Mouse (Mus musculus) midbrain, embryonic 16.5 days (tissue): ENCODE results near the gene Srl. TPM values are rescaled to one million over a fixed set of nuclear protein-coding genes. Genes with fewer than 3 reads are reported as not detected.
A peak's percentile ranks its signal among the peaks of the same experiment; 100 is the strongest.

Source experiments
- ATAC-seq: fragments of 200-750 bp; cut with Nextera tagmentation; 2 replicates; pipeline ENCODE4 v1.8.0; 2017; ENCODE audit warnings: moderate TSS enrichment
- H3K27ac ChIP-seq: fragments of 300-500 bp; sonication (generic); 2 replicates; pipeline ENCODE4 v1.5.1; 2014; ENCODE audit warnings: mild to moderate bottlenecking, low read length, mixed read lengths
- H3K27me3 ChIP-seq: fragments of 300-500 bp; sonication (generic); 2 replicates; pipeline ENCODE4 v1.6.1; 2014; ENCODE audit warnings: low read depth, low read length, mixed read lengths; ENCODE audit not compliant: control insufficient read depth, insufficient read depth
- H3K36me3 ChIP-seq: fragments of 300-500 bp; sonication (generic); 2 replicates; pipeline ENCODE4 v1.6.1; 2014; ENCODE audit warnings: mild to moderate bottlenecking, low read length, moderate library complexity, mixed read lengths; ENCODE audit not compliant: control insufficient read depth, insufficient read depth
- H3K4me1 ChIP-seq: fragments of 300-500 bp; sonication (generic); 2 replicates; pipeline ENCODE4 v1.6.1; 2014; ENCODE audit warnings: mild to moderate bottlenecking, low read length, mixed read lengths; ENCODE audit not compliant: control insufficient read depth, insufficient read depth
- H3K4me2 ChIP-seq: fragments of 300-500 bp; sonication (generic); 2 replicates; pipeline ENCODE4 v1.6.1; 2014; ENCODE audit warnings: mild to moderate bottlenecking, low read length, mixed read lengths
- H3K4me3 ChIP-seq: fragments of 300-500 bp; sonication (generic); 2 replicates; pipeline ENCODE4 v1.5.1; 2014; ENCODE audit warnings: low read depth, mild to moderate bottlenecking, low read length, moderate library complexity, mixed read lengths
- H3K9ac ChIP-seq: fragments of 300-500 bp; sonication (generic); 2 replicates; pipeline ENCODE4 v1.6.1; 2014; ENCODE audit warnings: low read depth, low read length, mixed read lengths
- H3K9me3 ChIP-seq: fragments of 300-500 bp; sonication (generic); replicated peaks from 2 replicates; pipeline ENCODE4 v1.6.1; 2014; ENCODE audit warnings: mild to moderate bottlenecking, low read length, mixed read lengths; ENCODE audit not compliant: control insufficient read depth, poor library complexity, severe bottlenecking
- WGBS: fragments of 180-500 bp; shearing (Covaris S2); extraction: QIAGEN DNeasy Blood & Tissue Kit; methylation state at CpG from one replicate; pipeline ENCODE4 v1.1.7; 2014; 5-methylcytosine and 5-hydroxymethylcytosine counted together
- polyA plus RNA-seq: library from polyadenylated mRNA; unstranded; fragments of >200 nt; fragmentation: Nextera tagmentation; extraction: Ambion mirVana; gene quantifications from 2 replicates; pipeline ENCODE4 v1.2.1, GENCODE M21; 2015

Srl gene
- polyA plus RNA-seq, 1 experiment from 2014 or later, result 23.0 TPM

DNA sequence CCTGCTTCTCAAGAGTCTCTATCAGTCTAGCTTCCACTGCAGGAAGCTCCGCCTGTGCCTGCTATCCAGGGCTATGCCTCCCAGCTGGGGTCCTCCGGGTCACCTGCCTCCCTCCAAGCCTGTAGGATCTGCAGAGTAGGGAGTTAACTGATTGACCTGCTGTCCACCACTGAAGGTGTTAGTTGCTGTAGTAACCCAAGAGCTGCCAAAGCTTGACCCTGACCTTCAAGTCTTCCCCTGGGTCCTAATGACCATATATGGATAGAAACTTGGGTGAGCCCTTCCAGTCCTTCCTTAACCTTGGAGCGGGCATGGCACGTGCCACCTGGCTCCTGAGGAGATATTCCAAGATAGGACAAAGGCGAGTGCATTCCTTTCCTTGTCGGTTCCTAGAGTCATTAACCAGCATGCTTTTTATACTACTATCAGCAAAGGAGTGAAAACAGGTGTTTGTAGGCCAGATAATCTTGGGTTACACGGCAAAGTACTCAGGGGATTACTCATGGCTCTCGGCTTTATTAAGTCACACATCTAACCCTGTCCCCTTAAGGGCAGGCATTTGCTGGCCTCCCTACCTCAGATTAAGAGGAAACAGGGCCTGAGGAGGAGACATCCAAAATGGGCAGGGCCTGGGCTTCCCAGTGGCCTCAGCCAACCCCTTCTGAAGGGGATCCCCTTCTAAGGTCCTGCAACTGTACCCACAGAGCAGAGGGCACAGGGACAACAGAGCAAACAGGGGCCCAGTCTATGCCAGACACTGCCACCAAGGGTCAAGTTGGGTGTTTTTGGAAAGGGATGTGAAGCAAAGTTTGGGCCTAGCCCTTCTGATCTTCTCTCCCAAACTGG, 43.6 kb downstream of the Srl start:
- Histone ChIP-seq H3K36me3 (no peaks in the 10 kb centered on the region), H3K27ac (no peak overlapping the region), H3K4me1 (no peaks in the 10 kb centered on the region), H3K4me3 (no peak overlapping the region), H3K27me3 (no peaks in the 10 kb centered on the region), H3K4me2 (no peak overlapping the region), H3K9ac (no peak overlapping the region), H3K9me3 (no peaks in the 10 kb centered on the region)
- 85% methylated on average over 8 of the region's 8 CpGs for WGBS
- no peak for ATAC-seq

DNA sequence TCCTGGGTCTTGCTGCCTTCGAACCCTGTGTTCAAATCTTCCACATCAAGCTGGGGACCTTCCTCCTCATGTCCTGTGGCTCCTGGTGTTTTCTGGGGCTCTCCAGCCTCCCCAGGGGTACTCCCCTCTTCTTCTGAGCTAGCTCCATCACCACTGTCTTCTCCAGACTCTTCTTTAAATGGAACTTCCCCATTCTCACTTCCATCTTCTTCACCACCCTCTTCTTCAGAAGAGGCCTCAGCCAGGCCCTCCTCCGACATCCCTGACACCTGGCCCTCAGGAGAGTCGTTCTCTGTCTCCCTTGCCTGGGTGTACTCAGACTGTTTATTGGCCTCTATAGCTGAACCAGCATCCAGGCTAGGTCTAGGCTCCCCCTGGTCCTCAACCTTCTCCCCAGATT, 45.1 kb downstream of the Srl start:
- 100% methylated on average over 3 of the region's 3 CpGs for WGBS
- Histone ChIP-seq H3K9ac (no peak overlapping the region), H3K9me3 (no peaks in the 10 kb centered on the region), H3K27me3 (no peaks in the 10 kb centered on the region), H3K27ac (no peak overlapping the region), H3K36me3 (no peaks in the 10 kb centered on the region), H3K4me2 (no peak overlapping the region), H3K4me3 (no peak overlapping the region), H3K4me1 (no peaks in the 10 kb centered on the region)
- no peak for ATAC-seq

DNA sequence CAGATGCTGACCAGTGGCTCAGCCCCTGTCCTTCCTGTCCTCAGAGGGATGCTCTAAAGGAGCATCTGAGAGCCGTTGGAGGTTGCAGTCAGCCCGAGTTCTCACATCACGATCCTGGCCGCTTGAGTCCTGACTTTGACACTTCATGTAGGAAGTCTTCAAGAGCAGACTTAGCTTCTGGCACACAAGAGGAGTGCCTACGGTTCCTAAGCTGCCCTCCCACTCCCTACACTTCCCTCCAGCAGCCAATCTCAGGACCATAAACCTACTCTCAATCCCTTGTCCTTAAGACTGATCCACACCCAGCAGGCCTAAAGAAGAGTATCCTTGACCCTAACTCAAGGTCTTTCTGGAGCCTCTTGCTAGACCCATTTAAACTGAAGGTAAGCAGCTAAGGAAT, 45.8 kb downstream of the Srl start:
- Histone ChIP-seq H3K9ac (no peak overlapping the region), H3K36me3 (no peaks in the 10 kb centered on the region), H3K27me3 (no peaks in the 10 kb centered on the region), H3K27ac (no peak overlapping the region), H3K9me3 (no peaks in the 10 kb centered on the region), H3K4me1 (no peaks in the 10 kb centered on the region), H3K4me2 (no peak overlapping the region), H3K4me3 (no peak overlapping the region)
- ATAC-seq, result no peak
- 84% methylated on average over 5 of the region's 5 CpGs for WGBS

DNA sequence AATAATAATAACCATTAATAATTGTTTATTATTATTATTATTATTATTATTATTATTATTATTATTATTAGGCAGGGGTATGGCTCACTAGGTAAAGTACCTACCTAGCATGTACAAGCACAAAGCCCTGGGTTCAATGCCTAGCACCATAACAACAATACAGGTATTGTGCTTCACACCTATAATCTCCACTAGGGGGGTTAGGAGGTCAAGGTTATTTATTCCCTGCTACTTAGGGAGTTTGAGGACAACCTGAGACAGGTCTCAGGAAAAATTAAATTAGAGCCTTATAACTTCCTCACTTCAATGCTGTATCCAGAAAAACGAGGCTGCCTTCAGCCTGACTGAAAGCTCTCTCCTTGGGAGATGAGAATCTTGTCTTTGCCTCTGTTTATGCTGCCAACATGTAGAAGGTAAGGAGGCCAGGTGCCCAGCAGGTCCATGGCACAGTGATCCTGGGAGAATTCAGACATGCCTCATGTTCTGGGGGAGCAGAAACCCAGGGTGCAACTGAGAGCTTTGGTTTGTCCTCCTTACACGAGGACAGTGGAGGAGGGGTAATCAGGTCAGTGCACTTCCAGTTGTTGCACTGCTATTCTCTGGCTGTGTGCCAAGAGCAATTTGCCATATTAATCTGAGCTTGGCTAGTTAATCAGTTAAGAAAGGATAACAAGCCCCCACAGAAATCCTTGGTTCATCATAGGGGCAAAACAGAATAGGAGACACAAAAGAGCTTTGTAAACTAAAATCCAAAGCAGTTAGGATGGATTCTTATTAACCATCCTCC, 48.6 kb downstream of the Srl start:
- ATAC-seq, result no peak

DNA sequence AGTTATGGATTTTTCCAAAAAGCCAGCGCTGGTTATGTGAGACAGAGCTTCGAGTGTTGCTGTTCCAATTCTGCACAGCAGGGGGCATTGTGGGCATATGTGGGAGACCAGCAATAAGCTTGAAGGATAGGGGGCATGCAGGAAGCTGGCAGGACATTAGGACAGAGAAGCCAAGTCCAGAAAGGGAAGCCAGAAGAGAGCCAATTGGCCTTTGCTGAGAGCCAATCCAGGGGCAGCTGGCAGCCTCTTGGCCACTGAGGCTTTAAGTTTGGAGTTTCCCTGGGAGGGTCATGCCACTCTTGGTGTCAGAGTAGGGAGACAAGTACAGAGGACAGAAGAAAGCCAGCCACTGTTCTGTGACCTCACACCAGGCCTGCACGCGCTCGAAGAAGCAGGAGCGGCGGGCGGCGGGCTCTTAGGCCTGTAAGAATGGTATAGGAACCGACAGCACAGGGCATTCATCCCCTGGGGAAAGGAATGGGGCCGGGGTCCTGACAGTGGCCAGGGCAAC, 52.4 kb downstream of the Srl start:
- Histone ChIP-seq H3K4me1 (no peaks in the 10 kb centered on the region; the same call in 1 of the 2 replicates), H3K4me2 (no peak overlapping the region), H3K9me3 (no peaks in the 10 kb centered on the region), H3K9ac (no peak overlapping the region), H3K27ac (no peak overlapping the region), H3K4me3 (no peak overlapping the region), H3K27me3 (no peaks in the 10 kb centered on the region), H3K36me3 (peaks cover 6% of the 10 kb centered on the region)
- WGBS, result 64% methylated on average over 11 of the region's 11 CpGs
- peak; percentile 89 for ATAC-seq

More for the DNA sequence above, 48.6 kb downstream of the Srl start:
- no peaks in the 10 kb centered on the region for H3K27me3 ChIP-seq
- H3K9me3 ChIP-seq, result no peaks in the 10 kb centered on the region
- WGBS, result 74% methylated on average over 2 of the region's 2 CpGs
- H3K27ac ChIP-seq, result no peak overlapping the region
- no peak overlapping the region for H3K4me2 ChIP-seq
- H3K4me1 ChIP-seq, result no peaks in the 10 kb centered on the region; the same call in 1 of the 2 replicates
- H3K36me3 ChIP-seq, result peaks cover 1% of the 10 kb centered on the region; the same call in 1 of the 2 replicates
- no peak overlapping the region for H3K4me3 ChIP-seq
- no peak overlapping the region for H3K9ac ChIP-seq

DNA sequence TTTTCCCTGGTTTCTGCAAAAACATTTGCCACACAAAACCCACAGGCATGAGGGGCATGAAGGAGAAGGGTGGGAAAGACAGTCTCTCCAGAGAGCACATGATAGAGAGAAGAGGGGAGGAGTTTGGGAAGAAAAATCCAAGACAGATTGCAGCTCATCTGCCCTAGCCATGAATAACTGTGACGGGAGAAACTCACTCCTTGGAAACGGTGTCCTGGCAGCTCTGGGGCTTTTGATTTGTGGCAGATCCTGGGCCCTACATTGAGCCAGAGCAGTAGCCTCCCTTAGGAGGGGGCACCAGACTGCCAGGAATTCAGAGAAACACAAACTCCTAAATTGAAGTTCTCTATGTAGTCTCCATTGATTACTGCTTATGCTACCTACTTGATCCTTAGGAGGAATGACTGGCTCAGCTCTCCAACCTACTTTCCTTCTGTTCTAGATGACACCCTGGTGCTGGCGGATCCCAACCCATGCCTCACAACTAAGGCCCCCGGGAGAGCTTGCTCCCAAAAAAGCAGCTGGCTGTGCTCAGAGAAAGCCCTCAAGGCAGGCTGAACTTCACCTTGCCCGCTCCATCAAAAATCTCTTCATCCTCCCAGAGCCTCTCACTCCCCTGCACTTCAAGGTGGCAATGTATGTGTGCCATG, 60.9 kb downstream of the Srl start:
- Histone ChIP-seq H3K36me3 (no peaks in the 10 kb centered on the region; the same call in 1 of the 2 replicates), H3K27ac (no peak overlapping the region), H3K9me3 (no peaks in the 10 kb centered on the region), H3K4me1 (no peaks in the 10 kb centered on the region), H3K4me3 (no peak overlapping the region), H3K27me3 (no peaks in the 10 kb centered on the region), H3K9ac (no peak overlapping the region), H3K4me2 (no peak overlapping the region)
- WGBS, result 89% methylated on average over 5 of the region's 5 CpGs
- no peak for ATAC-seq

DNA sequence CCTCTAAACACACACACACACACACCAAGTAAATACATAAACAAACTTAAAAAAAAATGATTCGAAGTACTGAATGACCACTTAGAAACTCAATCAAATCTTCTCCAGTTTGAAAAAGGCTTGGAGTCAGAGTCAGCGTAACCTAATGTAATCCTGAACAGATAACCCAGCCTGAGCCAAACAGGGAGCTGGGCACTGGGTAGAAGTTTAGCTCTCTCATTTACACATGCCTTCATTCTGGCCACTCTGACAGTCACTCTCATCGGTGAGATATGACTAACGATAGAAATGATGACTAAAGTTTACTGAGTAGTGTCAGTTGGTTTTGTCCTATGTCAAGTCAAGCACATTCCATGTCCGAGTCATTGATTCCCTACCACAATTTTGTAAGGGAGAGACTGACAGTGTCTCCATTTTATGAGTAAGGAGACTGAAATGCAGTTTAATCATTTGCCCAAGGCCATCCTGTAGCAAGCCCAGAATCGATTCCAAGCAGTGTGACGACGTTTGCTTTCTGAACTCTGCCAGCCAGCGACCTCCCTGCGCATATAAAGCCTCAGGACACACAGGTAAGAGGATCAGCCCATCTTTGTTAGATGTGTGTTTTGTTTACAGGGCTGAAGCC, 63.9 kb downstream of the Srl start:
- no peak for ATAC-seq
- Histone ChIP-seq H3K9ac (no peak overlapping the region), H3K9me3 (no peaks in the 10 kb centered on the region), H3K4me1 (peaks cover 6% of the 10 kb centered on the region), H3K27ac (no peak overlapping the region), H3K36me3 (no peaks in the 10 kb centered on the region), H3K27me3 (no peaks in the 10 kb centered on the region), H3K4me3 (no peak overlapping the region), H3K4me2 (no peak overlapping the region)
- whole genome bisulfite sequencing, result 86% methylated on average over 10 of the region's 10 CpGs

DNA sequence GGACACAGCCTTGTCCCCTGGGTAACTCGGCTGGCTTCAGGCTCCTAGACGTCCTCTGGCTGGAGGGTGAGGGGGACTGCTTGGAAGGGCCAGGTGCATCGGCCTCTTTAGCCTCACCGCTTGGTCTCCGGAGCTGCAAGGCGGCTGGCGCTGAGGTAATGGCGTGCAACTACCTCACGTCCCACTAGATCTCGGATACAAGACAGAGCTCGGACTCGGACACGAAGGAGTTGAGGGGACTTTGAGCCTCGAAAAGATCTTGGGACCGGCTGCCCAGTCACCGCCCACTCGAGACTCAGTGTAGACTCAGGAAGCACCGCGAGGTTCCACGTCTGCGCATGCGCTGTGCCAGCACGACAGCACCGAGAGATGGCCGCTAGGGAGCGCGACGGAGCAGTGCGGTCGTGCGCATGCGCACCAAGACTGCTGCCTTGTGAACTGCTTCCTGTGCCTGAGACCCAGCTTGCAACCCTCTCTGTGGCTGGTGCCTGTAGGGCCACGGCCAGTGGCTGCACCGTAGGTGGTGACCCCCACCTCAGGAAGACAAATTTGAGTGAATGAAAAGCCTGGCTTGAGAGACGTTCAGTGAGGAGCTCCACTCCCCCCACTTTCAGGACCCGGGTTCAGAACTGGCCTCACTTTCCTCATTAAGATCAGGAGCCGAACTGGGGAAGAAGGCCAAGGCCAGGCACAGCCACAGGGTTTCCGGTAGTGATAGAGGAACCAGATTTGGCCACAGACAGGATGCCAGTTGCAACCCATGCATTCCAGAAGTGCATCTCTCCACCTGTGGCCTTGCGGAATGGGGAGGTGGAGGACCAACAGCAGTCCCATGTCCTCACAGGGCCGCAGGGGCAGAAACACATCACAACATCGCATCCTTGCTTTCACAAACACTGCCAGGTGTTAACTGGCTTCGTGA, 66.5 kb downstream of the Srl start:
- 15% methylated on average over 42 of the region's 42 CpGs for WGBS
- peak overlapping the region; percentile 54 for H3K4me3 ChIP-seq
- no peaks in the 10 kb centered on the region for H3K9me3 ChIP-seq
- H3K4me2 ChIP-seq, result peak overlapping the region; percentile 73
- peaks cover 6% of the 10 kb centered on the region for H3K4me1 ChIP-seq
- H3K36me3 ChIP-seq, result no peaks in the 10 kb centered on the region
- H3K27ac ChIP-seq, result 0 out of 2 replicates have a peak overlapping the region, but pooled peaks have one; percentile 40
- H3K27me3 ChIP-seq, result no peaks in the 10 kb centered on the region
- peak overlapping the region; percentile 74 for H3K9ac ChIP-seq
- peak; percentile 91 for ATAC-seq
